Mouse (Mus musculus): ENCODE data around the gene Rin2.

Rin2 gene

DNA sequence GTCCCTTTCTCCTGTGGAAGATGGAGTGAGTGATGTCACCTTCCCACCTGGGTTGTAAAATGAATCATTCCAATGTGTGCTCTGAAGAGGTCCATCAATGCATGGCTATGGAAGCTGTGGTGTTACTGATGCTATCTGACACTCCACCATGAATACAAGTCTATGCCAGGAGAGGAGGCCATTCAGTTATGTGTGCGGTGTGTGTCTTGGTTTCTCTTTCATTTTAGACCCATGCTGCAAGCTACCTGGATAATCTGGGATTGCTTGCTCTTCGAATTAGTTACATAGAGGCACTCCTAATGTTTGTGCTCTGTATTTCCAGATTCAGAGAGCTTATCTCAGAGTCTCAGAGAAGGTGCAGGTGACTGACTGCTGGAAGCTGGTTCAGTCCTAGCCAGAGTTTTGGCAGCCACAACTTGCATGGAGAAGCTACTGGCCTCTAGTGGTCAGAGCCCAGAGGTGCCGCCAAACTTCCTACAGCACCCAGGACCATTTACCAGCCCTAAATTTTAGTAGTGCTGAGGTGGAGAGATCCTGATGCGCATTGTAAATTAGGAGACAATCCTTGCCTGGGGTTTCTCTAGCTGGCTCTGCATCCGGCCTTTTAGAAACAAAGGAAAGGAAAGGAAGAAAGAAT lies 119.4 kb downstream of the Rin2 start:
- peak; percentile 80 for DNase-seq

DNA sequence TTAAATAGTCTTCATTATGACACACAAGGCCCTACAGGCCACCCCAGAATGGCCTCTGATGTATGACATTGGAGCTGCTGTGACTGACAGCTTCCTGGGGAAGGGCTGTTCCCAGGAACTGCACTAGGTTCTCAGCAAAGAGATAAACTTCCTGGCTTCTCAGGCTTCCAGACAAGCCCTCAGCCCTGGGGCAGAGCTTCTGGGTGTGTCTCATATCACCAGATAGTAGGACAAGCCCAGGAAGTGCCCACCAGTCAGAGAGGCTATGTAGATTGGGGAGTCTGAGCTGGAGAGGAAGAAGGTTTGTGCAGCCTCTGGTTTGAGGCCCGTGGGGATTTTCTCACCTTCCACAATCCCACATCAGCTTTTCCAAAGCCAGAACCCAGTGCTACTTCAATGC lies 122.8 kb downstream of the Rin2 start:
- no peak for DNase-seq

DNA sequence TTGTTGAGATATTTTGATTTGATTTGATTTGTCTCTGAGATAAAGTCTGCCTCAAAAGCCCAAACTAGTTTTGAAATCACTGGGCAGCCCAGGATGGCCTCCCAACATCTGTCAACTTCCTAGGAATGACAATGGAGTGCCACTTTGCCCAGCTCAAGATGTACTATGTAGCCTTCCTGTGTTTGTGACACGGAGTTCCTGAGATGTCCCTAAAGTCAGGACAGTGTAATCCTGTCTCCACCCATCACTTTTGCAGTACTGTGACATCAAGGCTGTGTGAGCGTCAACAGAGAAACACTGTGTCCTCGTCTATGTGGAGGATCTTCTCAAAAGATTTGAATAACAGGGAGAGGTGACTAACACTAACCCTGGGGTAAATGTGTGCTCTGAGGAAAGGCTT lies 123.9 kb downstream of the Rin2 start:
- DNase-seq = no peak

DNA sequence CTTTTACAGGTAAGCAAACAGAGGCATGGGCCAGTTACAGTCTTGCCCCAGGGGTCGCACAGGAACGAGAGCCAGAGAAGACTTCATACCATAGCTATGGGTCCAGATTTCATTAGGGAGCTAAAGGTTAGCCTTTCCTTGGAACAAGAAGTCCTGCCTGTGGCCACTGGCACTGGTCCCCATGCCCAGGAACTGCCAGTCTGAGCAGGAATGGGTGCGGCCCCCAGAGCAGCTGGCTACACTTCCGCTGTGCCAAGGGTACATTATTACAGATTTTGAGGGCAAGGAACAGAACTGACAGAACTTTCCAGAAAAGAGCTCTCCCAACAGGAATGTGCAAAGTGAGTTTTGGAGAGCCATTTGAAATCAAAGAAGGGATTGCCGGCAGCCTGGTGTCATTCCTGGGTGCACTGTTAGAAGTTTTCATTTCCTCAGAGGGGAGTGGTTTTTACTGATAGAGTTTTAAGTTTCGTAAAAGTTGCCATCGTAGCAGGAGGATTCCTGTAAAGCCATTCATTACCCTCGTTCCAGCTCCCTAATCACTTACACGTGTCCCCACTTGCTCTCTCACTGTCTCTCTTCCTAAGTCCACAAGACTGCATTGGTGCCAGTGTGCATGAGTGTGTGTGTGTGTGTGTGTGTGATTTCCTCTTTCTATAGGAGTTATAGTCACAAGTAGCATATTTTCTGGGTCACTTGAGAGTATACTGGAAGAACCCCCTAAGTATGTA lies 126.5 kb downstream of the Rin2 start:
- no peak for DNase-seq

DNA sequence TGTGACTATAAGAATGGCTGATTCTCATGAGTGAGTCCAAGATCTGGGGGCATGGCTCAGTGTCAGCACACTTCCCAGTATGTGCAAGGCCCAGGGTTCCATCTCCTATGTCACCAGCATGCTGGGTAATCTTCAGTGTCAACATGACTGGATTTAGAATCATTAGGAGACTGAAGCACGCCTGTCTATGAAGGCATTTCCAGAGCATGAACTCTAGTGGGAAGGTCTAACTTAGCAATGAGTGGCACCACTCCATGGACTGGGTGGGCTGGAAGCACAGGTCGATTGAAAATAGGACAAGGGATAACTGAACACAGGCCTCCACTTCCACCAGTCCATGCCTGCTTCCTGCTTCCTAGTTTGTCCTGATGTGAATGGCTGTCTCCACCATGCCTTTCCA lies 127.6 kb downstream of the Rin2 start:
- DNase-seq = no peak

DNA sequence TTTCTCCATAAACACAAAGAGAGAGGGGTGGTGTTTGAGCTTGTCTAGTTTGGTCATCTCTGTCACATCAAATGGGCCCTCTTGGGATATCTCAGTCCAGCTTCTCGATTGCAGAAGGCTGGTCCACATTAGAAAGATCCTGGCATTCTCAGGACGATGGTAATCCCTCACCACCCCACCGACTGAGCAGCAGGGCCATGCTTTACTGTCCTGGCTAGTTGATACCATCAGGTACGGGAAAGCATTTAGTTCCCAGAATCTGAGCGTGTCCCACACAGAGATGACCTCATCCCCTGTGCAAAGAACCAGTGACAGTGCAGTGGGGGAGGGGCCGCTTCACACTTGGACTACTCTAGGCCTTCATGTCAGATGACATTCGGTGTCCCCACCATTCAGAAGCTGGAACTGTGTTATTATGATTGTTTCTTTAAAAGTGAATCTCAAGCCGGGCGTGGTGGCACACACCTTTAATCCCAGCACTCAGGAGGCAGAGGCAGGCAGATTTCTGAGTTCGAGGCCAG lies 128.9 kb downstream of the Rin2 start:
- no peak for DNase-seq

DNA sequence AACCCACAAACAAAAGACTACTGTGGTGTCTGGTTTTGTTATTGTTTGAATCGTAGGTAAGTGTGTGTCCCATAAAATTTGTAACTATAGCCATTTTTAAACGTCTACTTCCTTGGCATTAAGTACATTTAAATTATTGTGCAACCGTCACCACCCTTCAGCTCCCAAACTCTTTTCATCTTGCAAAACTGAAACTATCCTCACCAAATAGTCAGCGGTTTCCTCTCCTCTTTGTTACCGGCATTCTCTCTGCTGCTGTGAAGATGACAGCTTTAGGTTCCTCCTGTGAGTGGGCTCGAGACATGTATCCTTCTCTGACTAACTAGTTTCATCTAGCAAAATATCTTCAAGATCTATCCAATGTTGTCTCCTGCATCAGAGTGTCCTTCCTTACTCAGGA lies 129.5 kb downstream of the Rin2 start:
- DNase-seq = no peak

DNA sequence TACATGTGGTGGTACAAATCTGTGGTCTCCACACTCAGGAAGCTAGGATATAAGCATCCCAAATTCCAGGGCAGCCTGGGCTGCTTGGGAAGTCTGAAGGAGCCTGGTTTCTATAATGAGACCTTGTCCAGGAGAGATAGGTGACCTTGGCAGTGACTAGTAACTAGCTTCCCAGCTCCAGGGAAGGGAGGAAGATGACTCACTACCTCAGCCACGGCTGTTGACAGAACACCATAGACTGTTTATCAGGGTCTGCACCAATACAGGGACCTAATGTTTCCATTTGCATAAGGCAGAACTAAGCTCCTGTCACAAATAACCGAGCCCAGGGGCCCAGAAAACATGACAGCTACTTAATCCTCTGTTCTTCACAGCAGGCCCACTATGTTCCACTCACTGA lies 132.3 kb downstream of the Rin2 start:
- DNase-seq = no peak

DNA sequence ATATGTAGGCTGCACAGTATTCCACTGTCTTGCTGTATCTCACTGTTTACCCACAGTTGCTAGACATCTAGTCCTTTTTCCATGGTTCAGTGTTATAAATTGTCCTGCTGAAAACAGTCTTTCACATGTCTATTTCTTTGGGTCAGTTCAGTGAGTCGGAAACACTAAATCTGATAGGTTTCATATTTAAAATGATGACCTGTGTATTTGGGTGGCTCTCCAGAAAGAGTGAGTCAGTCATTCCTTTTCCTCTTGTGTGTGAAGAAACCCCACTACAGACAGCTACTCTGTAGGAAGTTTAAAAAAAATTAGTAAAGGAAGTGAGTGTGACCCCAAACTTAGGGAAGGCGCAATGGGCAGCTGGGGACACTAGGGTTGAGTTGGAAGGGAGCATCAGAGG lies 133.2 kb downstream of the Rin2 start:
- no peak for DNase-seq

DNA sequence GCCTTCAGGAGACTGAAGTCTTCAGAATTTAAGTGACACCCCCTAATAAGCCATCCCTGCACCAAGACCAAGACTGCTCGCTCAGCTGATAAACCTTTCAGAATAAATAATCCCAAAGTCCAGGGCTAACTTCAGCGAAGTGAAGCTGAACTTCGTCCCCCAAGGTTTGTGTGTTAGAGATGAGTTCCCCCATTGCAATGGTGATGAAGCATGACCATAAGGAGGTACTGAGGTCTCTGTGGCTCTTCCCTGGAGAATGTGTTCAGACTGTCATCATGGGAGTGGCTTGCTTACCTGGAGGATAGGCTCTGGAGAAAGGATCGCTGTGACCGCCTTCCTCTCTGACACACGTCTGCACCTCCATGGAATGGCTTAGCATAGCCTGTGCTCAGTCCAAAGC lies 133.7 kb downstream of the Rin2 start:
- DNase-seq = no peak

DNA sequence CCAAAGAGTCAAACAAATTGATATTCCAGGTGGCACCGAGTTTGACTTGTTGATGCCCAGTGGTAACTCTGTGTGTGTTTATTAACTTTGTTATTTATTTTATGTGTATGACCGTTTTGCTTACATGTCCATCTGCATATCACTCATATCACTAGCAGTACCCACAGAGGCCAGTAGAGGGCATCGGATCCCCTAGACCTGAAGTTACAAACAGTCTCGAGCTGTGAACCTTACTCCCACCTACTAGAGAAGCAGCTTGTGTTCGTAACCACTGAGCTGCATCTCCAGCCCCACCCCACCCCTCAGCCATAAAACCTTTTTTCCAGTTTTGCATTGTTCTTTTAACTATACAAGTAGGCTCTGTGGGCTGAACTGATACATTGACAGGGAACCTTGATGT lies 135.7 kb downstream of the Rin2 start:
- DNase-seq = peak; percentile 24 to 26

DNA sequence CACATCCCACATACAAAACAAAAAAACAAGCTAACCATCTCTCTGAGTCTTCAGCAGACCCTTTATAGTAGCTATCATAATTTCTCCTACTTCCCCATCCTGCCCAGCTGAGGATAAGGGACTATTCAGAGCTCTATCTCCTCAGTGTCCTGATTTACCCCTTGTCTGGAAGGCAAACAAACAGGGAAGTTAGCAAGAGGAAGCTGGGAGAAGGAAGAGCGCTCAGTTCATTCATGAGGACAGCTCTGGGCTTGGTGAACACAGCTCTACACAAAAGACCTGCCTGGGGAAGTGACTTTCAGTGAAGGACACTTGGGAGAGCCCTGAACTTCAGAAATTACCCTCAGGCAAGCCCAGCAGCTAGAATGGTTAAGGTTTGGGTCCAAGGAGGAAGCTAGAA lies 137.8 kb downstream of the Rin2 start:
- DNase-seq = no peak

DNA sequence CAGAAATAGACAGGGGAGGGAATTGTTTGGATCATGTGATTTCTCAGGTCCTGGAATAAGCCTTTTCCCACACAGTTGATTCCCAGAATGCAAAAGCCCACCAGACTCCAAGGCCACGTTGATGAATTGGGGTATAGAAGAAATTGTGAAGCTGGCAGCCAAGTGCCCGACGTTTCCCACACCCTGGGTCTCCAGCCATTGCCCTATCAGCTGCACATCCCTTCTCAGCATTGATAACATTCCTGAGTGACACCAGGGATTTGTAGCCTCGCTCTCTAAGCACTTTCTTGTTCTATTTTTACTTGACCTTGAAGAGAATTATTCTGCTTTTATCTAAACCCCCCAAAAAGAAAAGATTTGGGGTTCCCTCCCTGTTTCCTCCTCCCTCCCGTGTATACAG lies 142.2 kb downstream of the Rin2 start:
- no peak for DNase-seq

DNA sequence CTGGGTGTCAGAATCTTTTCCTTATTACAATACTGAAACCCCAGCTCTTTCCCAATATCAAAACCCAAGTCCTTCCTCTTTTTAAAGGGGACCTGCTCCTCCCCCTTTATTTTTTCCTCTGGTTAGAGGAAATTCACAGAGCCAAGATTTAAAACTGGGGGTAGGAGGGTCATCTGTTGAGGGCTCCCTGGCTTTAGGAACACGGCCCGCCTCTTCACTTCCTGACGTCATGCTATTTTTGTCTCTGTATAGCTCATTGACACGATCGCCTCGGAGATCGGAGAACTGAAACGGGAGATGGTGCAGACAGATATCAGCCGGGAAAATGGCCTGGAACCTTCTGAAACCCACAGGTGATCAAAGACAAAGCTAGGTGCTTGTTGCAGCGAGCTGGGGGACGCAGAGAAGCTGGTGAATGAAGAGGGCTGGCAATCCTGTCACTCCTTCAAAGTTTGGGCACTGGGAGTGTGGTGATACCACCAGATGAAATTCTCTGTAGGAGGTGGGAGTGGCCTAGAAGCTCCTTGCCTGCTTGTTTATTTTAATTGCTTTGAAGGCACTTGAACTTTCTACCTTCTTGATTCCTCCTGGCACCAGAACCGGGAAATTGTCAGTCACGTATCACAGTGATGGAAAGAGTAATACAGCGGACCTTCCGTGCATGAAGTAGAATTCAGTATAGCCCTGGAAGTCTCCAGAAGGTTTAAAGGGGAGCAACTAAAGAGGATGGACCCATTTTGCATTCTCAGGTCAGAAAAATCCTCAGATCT lies 147.2 kb downstream of the Rin2 start:
- no peak for DNase-seq

DNA sequence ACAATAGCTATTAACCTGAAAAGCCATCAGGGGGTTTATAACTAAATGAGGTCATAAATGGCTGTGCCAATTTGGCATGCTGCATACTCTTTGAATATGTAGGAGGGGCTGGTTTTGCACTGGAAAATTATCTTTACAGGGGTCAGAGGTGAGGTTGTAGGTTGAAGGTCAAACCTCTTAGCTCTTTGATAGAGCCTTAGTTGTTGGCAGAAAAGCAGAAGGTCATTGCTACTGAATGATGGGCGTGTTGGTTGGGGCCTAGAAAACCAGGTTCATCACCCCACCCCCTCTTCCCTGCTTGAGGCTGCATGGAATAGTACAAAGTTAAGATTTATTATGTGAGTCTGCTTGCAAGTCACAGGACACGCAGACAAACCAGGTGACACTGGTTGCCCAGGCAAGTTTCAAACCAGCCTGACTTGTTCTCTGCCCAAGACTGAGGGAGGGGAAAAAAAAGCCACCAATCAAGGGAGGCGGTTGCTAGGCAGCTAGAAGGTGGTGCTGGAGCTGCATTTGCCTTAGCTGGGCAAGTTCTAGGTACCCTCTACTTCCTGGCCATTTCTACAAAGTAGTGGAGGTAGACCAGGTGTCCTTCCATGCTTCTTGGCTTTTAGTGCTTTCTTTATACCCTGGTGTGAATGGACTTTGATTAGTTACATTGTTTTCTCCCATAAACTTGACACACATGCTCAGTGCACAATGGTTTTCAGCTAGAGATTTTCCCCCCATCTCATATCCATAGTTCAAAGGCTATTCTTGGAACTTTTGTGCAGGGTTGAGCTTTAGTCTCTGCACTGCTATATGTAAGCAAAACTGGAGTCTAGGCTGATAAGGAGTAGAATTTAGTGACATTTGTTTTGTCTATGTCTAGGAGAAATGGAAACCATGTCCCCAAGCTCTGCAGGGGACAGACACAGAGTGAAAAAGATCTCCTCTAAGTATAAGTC lies 148.0 kb downstream of the Rin2 start:
- no peak for DNase-seq

DNA sequence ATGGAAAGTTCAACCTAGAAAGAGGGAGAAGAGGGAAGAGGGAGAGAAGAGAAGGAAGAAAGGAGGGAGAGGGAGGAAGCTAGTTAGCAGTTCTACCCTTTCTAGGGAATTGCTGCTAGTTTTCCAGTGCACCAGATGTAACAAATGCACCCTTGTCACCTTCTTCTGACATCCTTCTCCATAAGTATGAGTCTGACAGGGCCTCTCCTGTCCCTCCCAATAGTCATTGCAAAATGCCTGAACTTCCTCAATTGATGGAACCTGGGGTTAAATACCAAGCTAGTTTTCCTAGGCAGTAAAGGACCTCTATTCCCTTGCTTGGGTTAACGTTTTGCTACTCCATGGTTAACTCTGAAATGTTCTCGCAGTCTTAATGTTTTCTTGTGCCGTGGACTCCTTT lies 149.7 kb downstream of the Rin2 start:
- DNase-seq = no peak

DNA sequence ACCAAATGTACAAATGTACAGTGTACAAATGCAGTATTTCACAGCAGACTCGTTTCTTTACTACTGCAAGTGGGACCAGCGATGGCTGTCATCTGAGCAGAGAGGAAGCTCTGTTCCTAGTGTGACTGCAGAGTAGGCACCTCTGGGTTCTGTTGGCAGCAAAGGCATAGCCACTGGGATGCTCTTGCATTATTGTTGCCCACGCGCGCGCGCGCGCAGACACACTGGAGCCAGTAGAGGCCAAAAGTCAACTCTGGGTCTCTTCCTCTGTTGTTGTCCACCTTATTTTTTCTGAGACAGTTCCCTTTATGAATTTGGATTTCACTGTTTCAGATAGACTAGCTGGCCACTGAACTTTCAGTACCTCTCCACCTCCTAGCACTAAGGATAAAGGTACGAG lies 150.2 kb downstream of the Rin2 start:
- DNase-seq = no peak

DNA sequence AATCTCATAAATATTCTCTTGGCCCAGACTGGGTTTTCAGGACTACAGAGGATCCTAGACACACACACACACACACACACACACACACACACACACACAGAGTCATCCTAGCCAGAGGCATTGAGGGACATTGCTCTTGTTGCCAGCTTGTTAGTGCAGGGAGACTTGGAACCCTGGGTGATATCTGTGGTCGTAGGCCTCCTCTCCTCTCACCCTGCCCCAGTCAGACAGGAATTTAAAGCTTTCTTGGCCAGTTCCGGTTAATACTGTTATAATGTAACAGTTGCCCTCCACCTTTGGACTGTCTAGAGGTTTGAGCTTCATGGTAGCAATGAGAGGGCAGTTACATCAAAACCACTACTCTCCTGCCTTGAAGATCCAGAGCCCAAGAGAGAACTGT lies 152.9 kb downstream of the Rin2 start:
- DNase-seq = no peak

DNA sequence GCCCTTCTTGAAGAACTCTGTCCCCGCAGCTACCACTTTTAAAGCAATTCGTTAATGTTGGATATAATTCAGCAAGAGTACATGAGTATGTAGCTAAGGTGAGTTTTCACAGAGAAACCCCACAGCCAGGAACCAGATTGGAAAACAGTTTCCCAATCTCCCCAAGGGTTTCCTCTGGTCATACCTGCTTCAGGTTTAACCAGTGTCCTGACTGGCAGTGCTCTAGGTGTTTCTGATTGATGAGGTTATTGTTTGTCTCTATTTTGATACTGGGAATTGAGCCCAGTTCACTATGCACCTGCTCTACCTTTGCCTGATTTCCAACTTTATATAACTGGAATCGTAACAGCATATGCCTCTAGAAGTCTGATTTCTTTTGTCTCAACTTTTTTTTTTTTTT lies 153.6 kb downstream of the Rin2 start:
- DNase-seq = no peak

DNA sequence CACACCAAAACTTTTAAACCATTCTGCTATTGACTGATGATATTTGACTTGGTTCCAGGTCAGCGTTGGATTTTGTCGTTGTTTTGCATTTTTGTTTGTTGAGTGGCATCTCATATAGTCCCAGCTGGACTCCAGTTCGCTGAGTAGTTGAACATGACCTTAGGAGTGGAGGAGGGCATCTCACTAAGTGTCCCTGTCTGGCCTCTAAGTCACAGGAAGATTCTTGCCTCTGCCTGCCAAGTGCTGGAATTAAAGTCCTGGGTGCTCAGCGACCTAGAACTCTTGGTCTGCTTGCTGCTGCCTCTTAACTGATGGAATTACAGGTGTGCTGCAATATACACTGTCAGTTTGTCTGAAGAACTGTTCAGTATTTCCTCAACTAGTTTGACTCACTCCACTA lies 154.2 kb downstream of the Rin2 start:
- DNase-seq = no peak

DNA sequence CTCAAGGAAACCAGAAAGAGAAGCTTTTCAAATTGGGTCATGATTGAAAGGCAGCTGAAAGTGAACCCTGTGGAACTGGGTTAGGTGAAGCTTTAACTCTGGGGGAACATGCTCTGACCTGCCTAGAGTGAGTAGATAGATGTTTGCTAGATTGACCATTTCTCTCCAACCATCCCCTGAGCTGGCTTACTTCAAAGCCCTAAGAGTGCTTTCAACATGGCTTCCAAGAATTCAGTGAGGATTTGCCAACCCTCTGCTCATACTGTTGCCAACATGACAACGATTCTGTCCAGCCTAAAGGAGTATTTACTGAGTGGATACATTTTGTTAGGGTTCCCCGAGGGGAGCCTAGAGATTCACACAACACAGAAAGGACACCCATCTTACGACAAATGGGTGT lies 155.4 kb downstream of the Rin2 start:
- DNase-seq = no peak

DNA sequence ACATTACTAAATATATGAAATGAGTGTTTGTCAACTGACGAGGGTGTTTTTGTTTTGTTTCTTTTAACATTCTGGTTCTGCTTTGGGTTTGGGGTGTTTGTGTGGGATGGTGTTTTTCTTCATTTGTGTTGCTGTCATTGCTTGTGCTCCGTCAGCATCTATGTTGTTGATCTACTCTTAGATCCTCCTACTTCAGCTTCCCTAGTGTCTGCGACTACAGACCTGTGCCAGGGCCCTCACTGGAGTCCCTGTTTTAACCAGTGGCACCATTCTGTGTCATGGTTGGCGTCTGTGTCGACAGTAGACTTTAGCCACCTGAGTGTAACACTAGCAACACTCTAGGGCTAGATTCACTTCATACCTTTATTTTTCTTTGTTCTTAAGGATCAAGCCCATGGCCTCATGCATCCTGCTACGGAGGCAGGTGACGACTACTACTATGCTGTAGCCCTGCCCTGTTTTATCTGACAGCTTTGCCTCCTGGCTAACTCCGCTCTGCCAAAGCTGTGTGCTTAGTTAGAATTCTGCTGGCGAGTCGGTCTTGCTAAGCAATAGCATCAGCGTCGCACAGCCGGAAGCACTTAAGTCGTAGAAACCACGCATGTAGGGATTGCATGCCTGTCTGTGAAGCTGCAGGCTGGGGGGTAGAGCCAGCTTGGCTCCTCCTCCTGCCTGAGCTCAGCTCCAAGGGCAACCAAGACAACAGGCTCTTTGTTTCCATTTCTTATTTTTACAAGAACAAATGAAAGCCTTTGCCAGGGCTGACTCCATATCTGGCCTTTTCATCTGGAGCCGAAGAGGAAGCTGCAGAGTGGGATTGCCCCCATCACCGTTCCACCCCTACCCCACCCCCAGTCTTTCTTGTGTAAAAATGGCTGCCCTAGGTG lies 157.2 kb downstream of the Rin2 start:
- DNase-seq = peak; percentile 36 to 43

Measured in cerebellum, postnatal 10 days (tissue).